Mouse (Mus musculus): ENCODE results near the gene Gm5127.

Gene Gm5127

GRCm38 (mm10) chrX:106582886-106583285 lies at the start of gene Gm5127:
TSS of gene Gm5127 (plus strand) at chrX:106583186.
- no peak for DNase-seq (ENCODE audit: low spot score)

DNA sequence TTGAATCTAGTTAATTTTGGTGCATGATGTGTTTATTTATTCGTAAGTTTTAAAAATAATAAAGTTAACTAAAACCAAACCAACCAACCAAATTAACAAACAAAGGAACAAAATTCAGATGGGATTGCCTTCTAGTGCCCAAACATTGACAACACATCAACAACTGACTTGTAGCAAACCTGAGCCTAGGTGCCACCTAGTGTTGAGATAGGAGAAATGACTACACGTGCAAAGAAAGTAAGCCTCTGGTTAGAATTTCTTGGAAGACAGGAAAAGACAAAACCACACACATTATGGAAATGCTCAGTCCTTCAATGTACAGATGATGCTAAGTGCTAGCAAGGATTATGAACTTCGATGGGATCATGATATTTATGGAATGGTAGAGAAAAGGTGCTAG lies 46.6 kb upstream of the Gm5127 start:
- DNase-seq (ENCODE audit: low spot score) = no peak

GRCm38 (mm10) chrX:106555457-106555856 lies 27.5 kb upstream of the Gm5127 start:
- no peak for DNase-seq (ENCODE audit: low spot score)

GRCm38 (mm10) chrX:106578966-106579365 lies 4.0 kb upstream of the Gm5127 start:
- no peak for DNase-seq (ENCODE audit: low spot score)

DNA sequence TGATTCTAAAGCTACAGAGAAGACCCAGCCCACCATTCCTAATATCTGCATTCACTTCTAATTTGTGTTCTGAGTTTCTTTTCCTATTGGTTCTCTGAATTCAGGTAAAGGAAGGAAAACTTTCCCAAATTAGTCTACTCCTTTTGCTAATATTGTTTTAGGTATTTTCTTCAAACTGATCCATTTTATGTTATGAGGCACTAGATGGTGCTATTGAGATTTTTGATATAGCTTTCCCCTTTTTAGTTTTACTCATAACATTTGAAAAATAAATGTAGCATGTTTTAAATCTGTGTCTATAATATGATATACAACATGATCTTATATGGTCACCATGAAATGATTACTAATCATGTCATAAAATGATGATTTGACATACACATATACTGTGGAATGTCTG lies 2.6 kb upstream of the Gm5127 start:
- no peak for DNase-seq (ENCODE audit: low spot score)

- DNase-seq (ENCODE audit: low spot score) = no peak
Measured at GRCm38 (mm10) chrX:106582197-106582596, 789 bp upstream of the Gm5127 start.

DNA sequence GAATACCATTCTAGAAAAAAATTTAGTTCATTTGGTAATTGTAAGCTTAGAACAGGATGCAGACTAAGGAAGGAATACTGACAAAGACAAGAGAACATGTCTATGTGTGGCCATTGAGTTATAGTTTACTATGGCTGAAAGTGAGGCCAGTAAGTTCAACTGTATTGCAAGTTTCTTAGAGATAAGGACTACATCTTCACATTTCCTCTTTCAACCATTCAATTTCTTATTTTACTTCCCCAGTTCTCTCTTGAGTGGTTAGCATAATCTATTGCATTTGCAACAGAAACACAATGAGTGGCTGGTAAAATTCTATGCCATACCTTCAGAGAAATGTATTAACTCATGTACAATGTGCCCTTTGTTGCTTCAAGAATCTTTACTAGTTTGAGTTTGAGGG lies 10.9 kb downstream of the Gm5127 start:
- DNase-seq (ENCODE audit: low spot score) = no peak

GRCm38 (mm10) chrX:106595904-106596303 lies 12.9 kb downstream of the Gm5127 start:
- DNase-seq (ENCODE audit: low spot score) = no peak

GRCm38 (mm10) chrX:106602574-106603258 lies 19.7 kb downstream of the Gm5127 start:
- no peak for DNase-seq (ENCODE audit: low spot score)

GRCm38 (mm10) chrX:106603386-106603785 lies 20.4 kb downstream of the Gm5127 start, which contains the start of gene Cysltr1:
TSS of gene Cysltr1 (minus strand) at chrX:106603679.
- DNase-seq (ENCODE audit: low spot score) = no peak

DNA sequence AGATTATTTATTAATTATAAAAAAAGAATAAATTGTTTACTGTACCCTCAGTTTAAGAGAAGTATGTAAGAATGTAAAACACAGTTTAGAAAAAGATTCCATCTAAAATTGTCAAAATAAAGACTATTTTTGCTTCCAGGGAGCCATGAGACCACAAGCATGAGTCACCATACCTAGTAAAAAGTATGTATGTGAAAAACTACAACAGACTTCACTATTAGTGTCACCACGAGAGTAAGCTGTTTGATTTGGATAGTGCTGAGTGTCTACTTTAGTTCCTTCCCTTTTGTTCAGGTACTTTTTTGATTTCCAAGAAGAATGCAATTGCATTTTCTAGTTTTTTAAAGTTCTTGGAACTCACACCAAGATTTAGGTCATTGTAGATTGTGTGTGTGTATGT lies 39.5 kb downstream of the Gm5127 start:
- DNase-seq (ENCODE audit: low spot score) = no peak

DNA sequence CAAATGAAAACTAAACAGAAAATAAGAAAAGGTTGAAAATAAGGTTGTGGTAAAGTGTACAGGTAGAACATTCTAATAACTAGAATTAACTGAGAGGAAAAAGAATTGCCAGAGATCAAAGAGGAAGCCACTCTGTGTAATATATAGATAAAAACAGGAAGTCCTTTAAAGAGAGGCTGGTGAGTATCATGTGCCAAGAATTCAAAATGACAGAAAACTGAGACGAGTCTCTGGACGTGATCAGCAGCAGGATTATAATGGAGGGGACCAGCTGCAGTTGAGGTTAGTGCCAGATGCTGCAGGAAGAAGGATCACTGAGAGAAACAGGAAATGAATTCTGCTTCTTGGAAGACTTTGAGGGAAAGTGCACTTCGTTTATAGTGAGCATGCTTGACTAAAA lies 40.7 kb downstream of the Gm5127 start:
- DNase-seq (ENCODE audit: low spot score) = no peak

GRCm38 (mm10) chrX:106628514-106628913 lies 45.5 kb downstream of the Gm5127 start:
- DNase-seq (ENCODE audit: low spot score) = no peak

- no peak for DNase-seq (ENCODE audit: low spot score)
Measured at GRCm38 (mm10) chrX:106633543-106633942, 50.6 kb downstream of the Gm5127 start.

- DNase-seq (ENCODE audit: low spot score) = no peak
Measured at GRCm38 (mm10) chrX:106634799-106635541, 52.0 kb downstream of the Gm5127 start.

DNA sequence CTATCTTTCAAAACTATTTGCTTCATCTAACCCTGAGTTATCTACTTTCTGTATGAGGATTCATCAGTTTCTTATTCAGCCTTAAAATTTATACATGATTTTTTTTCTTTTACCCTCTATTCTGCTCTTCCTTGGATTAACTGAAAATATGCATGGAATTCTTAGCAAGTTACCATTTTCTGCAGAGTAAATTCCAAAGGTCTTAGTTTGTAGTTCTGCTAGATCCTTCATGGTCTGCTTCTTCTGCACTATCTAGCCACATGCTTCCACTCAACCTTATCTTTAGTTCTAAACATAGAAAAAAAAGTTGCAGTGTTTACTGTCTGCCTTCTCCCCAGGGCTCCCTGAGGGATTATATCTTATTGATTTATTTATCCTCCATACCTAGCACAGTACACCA lies 79.1 kb downstream of the Gm5127 start:
- no peak for DNase-seq (ENCODE audit: low spot score)

DNA sequence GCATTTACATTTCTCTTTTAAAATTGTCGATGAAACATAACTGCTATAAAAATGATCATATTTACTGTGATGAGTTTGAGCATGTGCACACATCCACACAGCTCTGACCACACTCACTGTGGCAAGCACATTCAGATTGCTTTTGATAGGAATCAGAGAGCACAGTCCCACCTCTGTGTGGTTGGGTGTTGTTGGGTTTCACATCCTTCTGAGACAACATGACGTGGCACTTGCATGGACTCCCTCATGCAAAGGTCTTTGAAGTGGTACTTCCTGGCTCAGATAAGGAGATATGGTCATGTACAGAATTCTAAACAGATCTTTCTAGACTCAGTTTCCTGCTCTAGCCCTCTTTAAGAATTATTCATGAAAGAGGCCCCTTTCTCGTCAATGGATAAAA lies 121.6 kb downstream of the Gm5127 start:
- no peak for DNase-seq (ENCODE audit: low spot score)

GRCm38 (mm10) chrX:106717160-106717559 lies 134.2 kb downstream of the Gm5127 start:
- no peak for DNase-seq (ENCODE audit: low spot score)

DNA sequence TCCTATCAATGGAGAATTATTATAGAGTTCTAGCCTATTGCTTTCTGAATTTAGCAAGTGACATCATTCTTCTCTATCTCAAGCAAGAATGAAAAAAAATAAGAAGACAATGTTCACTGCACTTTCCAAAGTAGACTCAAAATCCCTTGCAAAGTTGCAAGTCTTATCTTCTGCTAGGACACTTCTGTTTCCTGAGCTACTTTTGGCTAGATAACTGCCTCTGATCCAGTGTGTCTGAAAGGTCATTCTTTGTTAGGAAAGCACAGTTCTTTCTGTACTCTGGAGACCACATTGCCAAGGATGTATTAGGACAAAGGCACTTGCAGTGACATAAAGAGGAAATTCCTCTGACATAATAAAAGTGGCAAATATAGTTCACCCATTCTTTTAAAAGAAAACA lies 159.3 kb downstream of the Gm5127 start:
- DNase-seq (ENCODE audit: low spot score) = no peak

DNA sequence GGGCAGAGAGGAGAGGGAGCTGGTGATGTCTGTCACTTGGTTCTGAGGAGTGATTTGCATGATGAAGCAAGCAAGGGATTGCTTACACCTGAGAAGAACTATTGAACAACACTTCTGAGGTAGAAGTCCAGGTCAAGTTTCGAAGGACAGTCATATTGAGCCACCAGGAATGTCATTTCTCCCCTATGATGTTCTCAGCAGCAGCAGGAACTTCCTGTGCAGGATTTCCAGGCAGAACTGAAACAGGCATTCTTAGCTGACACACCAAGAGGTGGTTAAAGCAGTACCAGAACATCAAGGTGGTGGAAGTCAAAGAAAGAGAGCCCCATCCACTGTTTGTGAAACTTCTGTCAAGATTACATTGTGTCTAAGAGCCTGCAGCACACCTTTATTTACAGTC lies 172.3 kb downstream of the Gm5127 start:
- no peak for DNase-seq (ENCODE audit: low spot score)
